Mouse (Mus musculus): Measurements from ENCODE around the gene Eya3.

DNA sequence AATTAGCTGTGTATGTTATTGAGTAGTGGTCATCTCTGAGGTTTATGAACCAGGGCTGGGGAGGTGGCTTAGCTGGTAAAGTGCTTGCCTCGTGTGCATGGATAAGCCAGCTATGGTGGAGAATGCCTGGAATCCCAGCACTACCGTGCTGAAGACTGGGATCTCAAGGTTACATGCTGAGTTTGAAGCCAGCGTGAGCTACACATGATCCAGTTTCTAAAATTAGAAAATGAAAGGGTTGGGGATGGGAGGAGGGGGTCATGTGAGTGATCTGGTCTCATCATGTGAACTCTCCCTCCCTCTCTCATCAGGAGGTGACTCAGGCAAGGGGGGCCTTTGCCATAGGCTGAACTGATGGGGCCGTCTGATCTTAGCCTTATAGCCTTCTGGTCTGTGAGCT, 30.6 kb upstream of the Eya3 start:
- TF ChIP-seq USF1 (IDR thresholded peaks at IDR 0.05; ENCODE audit: low read depth) (peak; percentile 64), CTCF (IDR thresholded peaks at IDR 0.05; ENCODE audit: control insufficient read depth, insufficient read depth, insufficient read length) (no peak), MAX (IDR thresholded peaks at IDR 0.05) (no peak), FOSL1 (IDR thresholded peaks at IDR 0.05; ENCODE audit: insufficient read depth, low read length, poor library complexity, severe bottlenecking) (no peak), CEBPB (IDR thresholded peaks at IDR 0.05; ENCODE audit: low read depth) (no peak), MYOG (IDR thresholded peaks at IDR 0.05; ENCODE audit: control insufficient read depth, extremely low read depth, insufficient read length) (no peak), MYOD1 (IDR thresholded peaks at IDR 0.05; ENCODE audit: control insufficient read depth, insufficient read length, low read depth) (no peak)
